Mouse (Mus musculus) right cerebral cortex, postnatal 36 days (tissue): ENCODE data around the gene Tgm7.

Source experiments
- DNase-seq, 2 experiments: peaks; one replicate each; pipeline ENCODE4 v3.0.0; 2022; ENCODE audit warnings: low spot score in 2 of 2, mixed read lengths in 1 of 2

Gene Tgm7

GRCm38 (mm10) chr2:121074747-121075146, 34.8 kb downstream of the Tgm7 start:
- DNase-seq: no peak

DNA sequence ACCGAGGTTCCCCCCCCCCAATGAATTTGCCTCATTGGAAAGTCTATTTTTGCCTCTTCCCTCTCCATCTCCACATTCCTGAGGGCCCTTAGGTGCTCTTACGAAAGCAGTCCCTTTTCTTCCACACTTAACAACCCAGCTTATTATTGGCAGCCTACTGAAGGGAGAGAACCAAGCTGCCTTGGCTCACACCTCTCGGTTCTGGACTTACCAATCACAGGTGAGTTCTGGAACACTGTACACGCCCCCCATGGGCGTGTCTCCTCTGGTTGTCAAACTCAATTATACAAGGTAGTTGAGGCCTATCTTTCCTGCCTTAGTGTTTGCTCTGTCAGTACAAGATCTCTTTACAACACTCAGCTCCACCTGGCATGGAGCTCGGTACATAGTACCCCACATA, 37.7 kb downstream of the Tgm7 start:
- no peak for DNase-seq

- DNase-seq: no peak
These were observed 40.1 kb downstream of the Tgm7 start for GRCm38 (mm10) chr2:121069506-121069905.

GRCm38 (mm10) chr2:121067116-121067515, 42.5 kb downstream of the Tgm7 start:
- no peak for DNase-seq

DNA sequence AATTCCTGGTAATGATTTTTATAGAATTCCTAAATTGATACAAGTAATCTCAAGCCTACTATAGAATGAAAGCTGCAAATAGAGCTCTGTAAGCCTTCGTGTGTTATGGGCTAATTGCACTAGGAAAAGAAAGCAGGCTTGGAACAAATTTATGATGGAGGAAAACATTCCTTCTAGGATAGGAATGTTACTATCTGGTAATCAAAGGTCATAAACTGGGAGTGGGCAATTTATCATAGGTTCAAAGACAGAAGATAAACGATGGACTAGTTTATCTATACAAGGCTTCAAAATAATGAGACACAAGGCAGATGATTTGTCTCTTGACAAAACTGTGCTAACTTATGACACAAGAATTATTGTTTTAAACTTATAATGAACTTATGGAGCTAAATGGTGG, 48.3 kb downstream of the Tgm7 start:
- no peak for DNase-seq

GRCm38 (mm10) chr2:121057997-121058396, 51.6 kb downstream of the Tgm7 start:
- DNase-seq: no peak

- DNase-seq: no peak
These were observed 53.7 kb downstream of the Tgm7 start for GRCm38 (mm10) chr2:121055915-121056314.

DNA sequence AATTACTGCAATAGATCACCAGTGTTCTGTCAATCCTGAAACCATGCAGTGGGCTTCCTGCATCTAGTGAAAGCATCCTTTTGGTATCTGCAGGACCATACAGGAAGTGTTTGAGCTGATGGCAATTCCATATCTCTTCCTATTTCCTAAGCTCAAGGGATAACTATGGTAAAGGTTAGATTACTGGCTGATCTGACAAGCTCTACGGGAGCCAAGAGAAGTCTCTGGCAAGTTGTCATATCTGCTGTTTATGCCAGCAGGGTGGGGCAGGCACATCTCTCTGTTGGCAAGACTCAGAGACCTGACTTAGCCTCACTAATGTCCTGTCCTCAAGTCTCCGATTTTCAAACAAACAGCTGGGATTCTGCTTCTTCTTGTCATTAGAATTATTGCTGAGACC, 55.5 kb downstream of the Tgm7 start:
- DNase-seq: no peak

DNA sequence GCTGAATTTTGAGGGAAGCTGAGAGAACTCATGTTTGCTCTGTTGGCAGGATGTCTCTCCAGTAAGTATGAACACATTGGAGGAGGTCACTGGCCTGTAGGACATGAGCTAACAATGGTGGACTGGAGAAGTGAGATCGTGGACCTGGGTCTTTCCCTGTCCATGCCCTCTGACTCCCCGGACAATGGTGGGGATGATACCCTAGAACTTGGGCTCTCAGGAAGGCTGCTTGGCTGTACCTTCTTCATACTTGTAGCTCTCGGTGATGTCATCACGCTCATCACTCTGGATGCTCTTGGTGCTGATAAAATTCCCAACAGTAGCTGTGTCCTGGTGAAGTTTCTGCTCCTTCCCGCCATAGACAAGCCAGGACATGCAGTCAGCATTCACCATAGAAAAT, 57.4 kb downstream of the Tgm7 start:
- DNase-seq: no peak

DNA sequence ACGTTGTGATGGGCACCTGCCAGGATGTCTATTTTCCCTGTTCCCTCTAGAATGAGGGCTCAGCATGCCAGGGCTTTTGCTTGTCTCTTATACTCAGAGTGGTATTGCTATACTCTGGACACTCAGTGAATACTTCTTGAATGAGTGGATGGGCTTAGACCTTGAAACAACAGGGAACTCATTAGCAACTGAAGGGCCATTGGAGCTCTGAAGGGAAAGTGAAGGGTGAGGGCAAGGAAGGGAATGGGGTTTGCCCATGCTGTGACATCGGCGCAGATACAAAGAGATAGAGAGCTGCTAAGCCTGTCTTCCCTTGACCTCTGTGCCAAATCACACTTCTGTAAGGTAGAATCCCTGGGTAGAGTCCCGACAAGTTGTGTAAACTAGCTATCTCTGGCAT, 63.9 kb downstream of the Tgm7 start:
- DNase-seq: no peak
